Mouse (Mus musculus) hindbrain, embryonic 14.5 days (tissue): ENCODE results near the gene Slc25a38. TPM values are rescaled to one million over a fixed set of nuclear protein-coding genes. Genes with fewer than 3 reads are reported as not detected.
A peak's percentile ranks its signal among the peaks of the same experiment; 100 is the strongest.

Experiments used
- ATAC-seq: fragments of 200-750 bp; cut with Nextera tagmentation; 2 replicates; pipeline ENCODE4 v1.8.0; 2017; ENCODE audit warnings: moderate number of reproducible peaks, mild to moderate bottlenecking, moderate TSS enrichment, moderate library complexity; ENCODE audit not compliant: low FRiP score
- DNase-seq: peaks from one replicate; pipeline ENCODE4 v3.0.0-alpha.2; 2015; ENCODE audit warnings: low spot score
- H3K27ac ChIP-seq: fragments of 300-500 bp; sonication (generic); 2 replicates; pipeline ENCODE4 v1.5.1; 2014; ENCODE audit warnings: mild to moderate bottlenecking, moderate library complexity
- H3K27me3 ChIP-seq: fragments of 300-500 bp; sonication (generic); 2 replicates; pipeline ENCODE4 v1.6.1; 2014; ENCODE audit warnings: mild to moderate bottlenecking, low read length, mixed read lengths; ENCODE audit not compliant: control insufficient read depth, insufficient read depth
- H3K36me3 ChIP-seq: fragments of 300-500 bp; sonication (generic); replicated peaks from 2 replicates; pipeline ENCODE4 v1.6.1; 2014; ENCODE audit not compliant: control insufficient read depth, insufficient read depth
- H3K4me1 ChIP-seq: fragments of 300-500 bp; sonication (generic); replicated peaks from 2 replicates; pipeline ENCODE4 v1.6.1; 2014; ENCODE audit warnings: antibody characterized with exemption, low read length, mixed read lengths; ENCODE audit not compliant: control insufficient read depth, insufficient read depth
- H3K4me2 ChIP-seq: fragments of 300-500 bp; sonication (generic); replicated peaks from 2 replicates; pipeline ENCODE4 v1.6.1; 2014; ENCODE audit warnings: mild to moderate bottlenecking, moderate library complexity
- H3K4me3 ChIP-seq: fragments of 300-500 bp; sonication (generic); replicated peaks from 2 replicates; pipeline ENCODE4 v1.5.1; 2014; ENCODE audit warnings: mild to moderate bottlenecking, low read length
- H3K9ac ChIP-seq: fragments of 300-500 bp; sonication (generic); 2 replicates; pipeline ENCODE4 v1.6.1; 2014
- H3K9me3 ChIP-seq: fragments of 300-500 bp; sonication (generic); 2 replicates; pipeline ENCODE4 v1.6.1; 2016; ENCODE audit warnings: low read length; ENCODE audit not compliant: control insufficient read depth
- WGBS: fragments of 180-500 bp; shearing (Covaris S2); extraction: QIAGEN DNeasy Blood & Tissue Kit; methylation state at CpG from one replicate; pipeline ENCODE4 v1.1.7; 2014; 5-methylcytosine and 5-hydroxymethylcytosine counted together
- polyA plus RNA-seq: library from polyadenylated mRNA; unstranded; fragments of >200 nt; fragmentation: Nextera tagmentation; extraction: Ambion mirVana; gene quantifications from 2 replicates; pipeline ENCODE4 v1.2.1, GENCODE M21; 2014

The Slc25a38 gene
- 38.3 and 43.0 TPM in 2 replicates for polyA plus RNA-seq

DNA sequence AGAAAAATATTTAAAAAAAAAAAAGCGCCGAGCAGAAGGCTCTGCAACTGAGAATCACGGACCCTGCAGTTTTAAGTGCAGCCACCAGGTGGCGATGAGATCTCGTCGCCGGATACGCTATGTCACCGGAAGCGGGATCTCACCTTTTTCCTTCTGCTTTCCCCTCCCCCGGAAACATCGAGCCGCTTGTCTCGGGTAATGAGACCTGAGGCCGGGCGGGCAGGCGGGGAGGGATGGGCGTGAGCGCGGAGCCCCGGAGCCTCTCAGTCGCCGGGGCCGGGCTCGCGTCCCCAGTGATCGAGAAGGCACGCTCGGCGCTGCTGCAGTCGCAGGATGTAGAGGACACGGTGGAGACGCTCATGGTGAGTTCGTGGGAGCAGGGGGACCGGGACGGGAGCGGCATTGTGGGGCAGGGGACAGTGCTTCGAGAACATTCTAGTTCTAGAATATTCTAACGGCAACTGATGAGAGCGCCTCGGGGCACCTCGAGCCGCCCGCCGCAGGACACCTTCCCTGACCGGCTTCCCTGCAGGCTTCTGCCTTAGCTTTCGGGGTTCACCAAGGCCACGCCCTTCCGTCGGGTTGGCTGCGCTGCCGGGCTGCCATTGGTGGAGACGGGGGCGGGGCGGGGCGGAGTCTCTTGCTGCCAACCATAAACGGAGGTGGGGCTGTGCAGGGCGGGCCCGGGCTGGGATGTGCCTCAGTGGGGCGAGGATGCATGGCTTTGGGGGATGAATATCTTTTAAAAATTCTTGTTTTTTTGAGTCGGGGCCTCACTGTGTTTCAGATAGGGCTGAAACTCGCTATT, at the start of gene Slc25a38:
Gene Slc25a38, plus strand, starts transcription at position 164 of the 808 bp plus-strand sequence.
- 1% methylated on average over 62 of the region's 62 CpGs for WGBS
- Histone ChIP-seq H3K4me2 (peak within 1 kb of the TSS; percentile 70), H3K4me1 (peaks cover 7% of the 10 kb centered on the region; the same call in 1 of the 2 replicates), H3K9ac (peak within 1 kb of the TSS; percentile 92), H3K27me3 (no peaks in the 10 kb centered on the region), H3K36me3 (no peaks in the 10 kb centered on the region), H3K27ac (peak within 1 kb of the TSS; percentile 94), H3K4me3 (peak within 1 kb of the TSS; percentile 83), H3K9me3 (no peaks in the 10 kb centered on the region)
- ATAC-seq (peak; percentile 98), DNase-seq (peak; percentile 96)

DNA sequence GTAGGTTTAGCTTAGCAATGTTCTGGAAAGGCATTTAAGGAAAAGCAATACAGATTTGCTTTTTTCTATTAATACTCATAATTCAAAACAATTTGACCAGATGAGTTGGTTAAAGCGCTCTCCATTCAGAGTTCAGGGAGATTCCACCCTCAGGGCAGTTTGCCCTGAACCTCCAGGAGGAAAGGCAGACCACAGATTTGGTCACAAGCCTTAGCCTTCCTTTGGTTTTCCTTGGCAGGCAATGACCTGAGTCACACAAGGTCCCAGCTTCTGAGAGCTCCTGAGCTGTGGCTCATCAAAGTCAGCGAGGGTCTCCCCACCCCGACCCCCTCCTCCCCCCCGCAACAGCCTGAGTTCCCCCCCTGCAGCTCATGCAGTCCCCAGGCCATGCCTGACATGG, 45.9 kb upstream of the Slc25a38 start:
- H3K9ac ChIP-seq = no peak overlapping the region
- H3K4me1 ChIP-seq = no peaks in the 10 kb centered on the region
- DNase-seq (no peak), ATAC-seq (no peak)
- H3K27me3 ChIP-seq = no peaks in the 10 kb centered on the region
- H3K4me2 ChIP-seq = no peak overlapping the region
- no peaks in the 10 kb centered on the region for H3K9me3 ChIP-seq
- 61% methylated on average over 4 of the region's 4 CpGs for WGBS
- H3K36me3 ChIP-seq = no peaks in the 10 kb centered on the region
- no peak overlapping the region for H3K27ac ChIP-seq
- no peak overlapping the region for H3K4me3 ChIP-seq

DNA sequence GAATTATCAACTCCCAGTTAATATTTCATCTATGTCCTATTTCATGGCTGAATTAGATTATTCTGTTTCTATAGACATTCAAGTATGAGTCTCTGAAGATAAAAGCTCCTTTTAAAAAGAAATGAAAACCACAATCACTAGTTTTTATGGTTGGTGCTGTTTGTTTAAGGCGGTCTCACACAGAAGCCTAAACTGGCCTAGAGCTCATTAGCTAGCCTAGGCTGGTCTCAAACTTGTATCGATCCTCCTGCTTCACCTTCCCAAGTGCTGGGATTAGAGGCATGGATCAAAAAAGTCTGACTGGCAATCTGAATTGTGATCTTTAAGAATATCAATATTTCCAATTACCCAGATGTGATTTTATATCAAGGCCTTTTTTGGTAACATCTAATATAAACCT, 42.6 kb upstream of the Slc25a38 start:
- no peak for DNase-seq
- H3K27me3 ChIP-seq = no peaks in the 10 kb centered on the region
- H3K9ac ChIP-seq = no peak overlapping the region
- no peaks in the 10 kb centered on the region for H3K9me3 ChIP-seq
- 92% methylated on average over 2 of the region's 2 CpGs for WGBS
- H3K36me3 ChIP-seq = no peaks in the 10 kb centered on the region
- no peak overlapping the region for H3K27ac ChIP-seq
- ATAC-seq = no peak
- H3K4me3 ChIP-seq = no peak overlapping the region
- no peak overlapping the region for H3K4me2 ChIP-seq
- no peaks in the 10 kb centered on the region for H3K4me1 ChIP-seq

DNA sequence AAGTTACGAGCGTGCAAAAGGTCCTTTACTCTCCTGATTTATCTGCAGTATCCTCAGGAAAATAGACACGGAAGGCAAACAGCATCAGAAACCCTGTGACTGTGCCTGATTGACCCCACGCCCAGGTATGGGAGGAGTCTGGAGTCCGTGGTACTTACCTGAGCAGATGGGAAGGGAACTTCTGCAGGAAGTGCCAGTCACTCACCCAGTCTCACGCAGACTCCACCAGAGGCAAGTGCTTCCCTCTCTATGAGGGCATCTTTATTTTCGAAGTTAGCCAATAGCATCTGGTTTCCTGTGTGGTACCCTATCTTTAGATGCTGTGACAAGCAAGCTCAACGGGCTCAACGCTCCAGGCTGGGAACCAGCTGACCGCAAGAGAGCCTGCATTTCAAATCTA, 42.1 kb upstream of the Slc25a38 start:
- ATAC-seq (no peak), DNase-seq (no peak)
- Histone ChIP-seq H3K27ac (no peak overlapping the region), H3K9ac (no peak overlapping the region), H3K9me3 (no peaks in the 10 kb centered on the region), H3K4me1 (no peaks in the 10 kb centered on the region), H3K4me3 (no peak overlapping the region), H3K4me2 (no peak overlapping the region), H3K27me3 (no peaks in the 10 kb centered on the region), H3K36me3 (no peaks in the 10 kb centered on the region)
- 67% methylated on average over 10 of the region's 10 CpGs for WGBS

DNA sequence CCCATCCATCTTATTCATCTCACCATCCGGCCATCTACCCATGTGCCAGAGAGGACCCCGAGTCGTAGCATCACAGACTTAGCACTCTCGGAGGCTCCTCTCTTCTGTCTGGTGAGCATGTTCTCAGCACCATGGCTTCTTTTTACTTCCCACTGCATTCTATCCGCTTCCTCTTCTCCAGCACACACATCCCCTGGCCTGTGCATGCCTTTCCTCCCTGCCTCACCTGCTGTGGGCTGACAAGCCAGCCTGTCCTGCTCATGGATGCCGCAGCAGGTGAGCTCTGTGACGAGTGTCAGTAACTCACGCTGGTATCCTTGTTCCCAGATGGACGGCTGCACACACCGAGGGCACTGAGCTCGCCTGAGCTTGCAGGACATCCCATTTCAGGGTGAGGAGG, 40.4 kb upstream of the Slc25a38 start, which contains the start of gene Cx3cr1:
Gene Cx3cr1, minus strand, starts transcription at position 101 of the 400 bp plus-strand sequence.
- ATAC-seq = no peak
- no peak within 1 kb of the TSS for H3K27ac ChIP-seq
- 85% methylated on average over 11 of the region's 11 CpGs for WGBS

DNA sequence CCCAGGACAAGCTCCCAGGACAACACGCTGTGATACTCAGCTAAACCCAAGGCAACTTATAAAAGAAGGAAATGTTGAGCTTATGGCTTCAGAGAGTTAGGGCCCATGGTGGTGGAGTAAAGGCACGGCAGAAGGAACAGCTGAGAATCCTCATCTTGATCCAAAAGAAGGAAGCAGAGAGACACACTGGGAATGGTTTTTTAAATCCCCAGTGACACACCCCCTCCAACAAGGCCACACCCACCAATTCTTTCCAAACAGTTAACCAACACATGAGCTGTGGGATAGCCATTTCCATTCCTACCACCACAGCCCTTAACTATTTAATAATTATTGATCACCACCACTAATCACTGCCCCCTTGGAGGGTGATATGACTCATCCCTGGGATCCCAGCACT, 38.9 kb upstream of the Slc25a38 start:
- no peak overlapping the region for H3K27ac ChIP-seq
- H3K9me3 ChIP-seq = no peaks in the 10 kb centered on the region
- whole genome bisulfite sequencing = 83% methylated on average over 2 of the region's 2 CpGs
- H3K27me3 ChIP-seq = no peaks in the 10 kb centered on the region
- H3K4me2 ChIP-seq = no peak overlapping the region
- no peaks in the 10 kb centered on the region for H3K36me3 ChIP-seq
- no peak overlapping the region for H3K9ac ChIP-seq
- no peaks in the 10 kb centered on the region for H3K4me1 ChIP-seq
- DNase-seq (no peak), ATAC-seq (no peak)
- H3K4me3 ChIP-seq = no peak overlapping the region

More for the DNA sequence above, 40.4 kb upstream of the Slc25a38 start, which contains the start of gene Cx3cr1:
- no peak within 1 kb of the TSS for H3K9ac ChIP-seq
- H3K9me3 ChIP-seq = no peaks in the 10 kb centered on the region
- H3K27me3 ChIP-seq = no peaks in the 10 kb centered on the region
- DNase-seq = no peak
- H3K4me3 ChIP-seq = no peak within 1 kb of the TSS
- no peaks in the 10 kb centered on the region for H3K4me1 ChIP-seq
- H3K4me2 ChIP-seq = no peak within 1 kb of the TSS
- H3K36me3 ChIP-seq = no peaks in the 10 kb centered on the region

DNA sequence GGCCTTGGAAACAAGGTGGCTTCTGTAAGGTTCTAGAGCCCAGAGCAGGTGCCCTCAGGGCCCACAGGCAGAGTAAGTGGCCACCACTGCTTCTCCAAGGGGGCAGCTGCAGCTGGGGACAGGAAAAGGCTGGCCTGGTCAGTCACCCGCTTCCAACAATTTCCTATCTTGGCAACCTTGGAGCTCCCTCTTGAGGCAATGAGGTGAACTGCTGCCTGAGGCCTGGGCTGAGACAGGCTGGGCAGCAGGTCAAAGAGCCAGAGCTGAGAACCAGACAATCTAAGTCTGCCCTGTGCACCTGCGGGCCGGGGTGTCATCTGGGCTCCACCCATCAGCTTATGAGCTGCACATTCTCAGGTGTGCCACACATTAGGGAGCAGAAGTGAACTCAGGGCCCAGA, 37.0 kb upstream of the Slc25a38 start:
- no peak overlapping the region for H3K9ac ChIP-seq
- H3K4me1 ChIP-seq = no peaks in the 10 kb centered on the region
- no peaks in the 10 kb centered on the region for H3K27me3 ChIP-seq
- no peak overlapping the region for H3K4me2 ChIP-seq
- 0 out of 2 replicates have a peak, but pooled peaks have one; percentile 27 for ATAC-seq
- no peaks in the 10 kb centered on the region for H3K36me3 ChIP-seq
- DNase-seq = peak; percentile 79
- no peaks in the 10 kb centered on the region for H3K9me3 ChIP-seq
- no peak overlapping the region for H3K27ac ChIP-seq
- H3K4me3 ChIP-seq = no peak overlapping the region
- WGBS = 38% methylated on average over 3 of the region's 3 CpGs

DNA sequence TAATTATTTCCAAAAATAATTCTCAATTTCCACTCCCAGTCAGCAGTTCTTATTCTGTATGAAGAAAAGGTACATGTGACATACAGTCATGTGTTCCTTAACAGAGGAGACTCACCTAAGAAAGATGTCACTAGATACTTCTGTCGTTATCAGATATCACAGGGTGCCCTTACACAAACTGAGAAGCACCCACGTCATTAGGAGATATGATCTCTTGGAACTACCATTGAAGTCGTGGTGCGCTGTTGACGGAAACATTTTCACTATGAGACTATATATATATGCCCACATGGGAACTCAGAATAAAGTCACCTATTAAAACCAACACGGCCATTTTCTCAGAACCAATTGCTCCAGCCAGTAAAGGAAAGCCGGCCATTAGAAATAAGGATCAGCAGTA, 35.7 kb upstream of the Slc25a38 start:
- Histone ChIP-seq H3K9ac (no peak overlapping the region), H3K9me3 (no peaks in the 10 kb centered on the region), H3K27ac (no peak overlapping the region), H3K36me3 (no peaks in the 10 kb centered on the region), H3K4me2 (no peak overlapping the region), H3K27me3 (no peaks in the 10 kb centered on the region), H3K4me3 (no peak overlapping the region), H3K4me1 (no peaks in the 10 kb centered on the region)
- ATAC-seq = no peak
- no peak for DNase-seq
- 91% methylated on average over 7 of the region's 7 CpGs for WGBS

DNA sequence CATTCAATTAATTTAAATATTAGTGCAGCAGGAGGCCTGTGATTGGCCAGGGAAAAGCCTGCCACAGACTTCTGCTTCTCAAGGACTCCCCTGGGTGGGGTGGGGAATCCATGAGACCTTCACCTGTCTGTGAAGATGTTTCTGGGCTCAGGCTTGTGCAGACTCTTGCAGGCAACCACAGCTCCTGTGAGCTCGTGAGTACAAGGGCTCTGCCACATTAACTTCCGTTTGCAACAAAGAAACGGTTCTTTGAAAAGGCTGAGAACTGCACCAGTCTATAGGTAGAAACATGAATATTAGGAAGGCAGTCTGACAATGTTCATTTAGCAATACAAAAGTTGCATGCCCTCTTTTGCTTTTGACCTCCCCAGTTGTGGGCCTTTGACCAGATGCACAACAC, 31.9 kb upstream of the Slc25a38 start:
- H3K27me3 ChIP-seq = no peaks in the 10 kb centered on the region
- H3K36me3 ChIP-seq = no peaks in the 10 kb centered on the region
- no peak overlapping the region for H3K4me3 ChIP-seq
- 83% methylated on average over 3 of the region's 3 CpGs for WGBS
- H3K9me3 ChIP-seq = no peaks in the 10 kb centered on the region
- no peak overlapping the region for H3K4me2 ChIP-seq
- DNase-seq (no peak), ATAC-seq (no peak)
- H3K27ac ChIP-seq = no peak overlapping the region
- H3K9ac ChIP-seq = no peak overlapping the region
- H3K4me1 ChIP-seq = no peaks in the 10 kb centered on the region
